ENCODE assay signal across 20 mouse cellular contexts in genomic region chr2:162571037-162571436, GRCm38 (mm10).
"Had no signal": no experiment of that assay in that cellular context is flagged by ENCODE, and none has a peak within 500 bp of the region (broad histone marks: within the 10 kb centered on the region; RNA-seq: fewer than 3 reads in every experiment).

No protein-coding gene starts in this region.

- H3K9me3 ChIP-seq: liver, embryonic 15.5 days; lung, embryonic 15.5 days; midbrain, embryonic 13.5 days; midbrain, embryonic 15.5 days; neural tube, embryonic 13.5 days; neural tube, embryonic 15.5 days had no signal

- H3K4me3 ChIP-seq: liver, embryonic 13.5 days; liver, embryonic 15.5 days; lung, embryonic 15.5 days; midbrain, embryonic 13.5 days; midbrain, embryonic 15.5 days; myocyte; neural tube, embryonic 13.5 days; neural tube, embryonic 15.5 days had no signal

- H3K4me1 ChIP-seq: liver, embryonic 13.5 days; liver, embryonic 15.5 days; lung, embryonic 15.5 days; midbrain, embryonic 13.5 days; midbrain, embryonic 15.5 days; neural tube, embryonic 13.5 days; neural tube, embryonic 15.5 days had no signal

- ATAC-seq: liver, postnatal 0 days; lung, postnatal 0 days; midbrain, embryonic 13.5 days; midbrain, embryonic 15.5 days had no signal

- DNase-seq: liver, embryonic 13.5 days; liver, postnatal 0 days; lung, adult 2 months; lung, postnatal 14 days; lung, postnatal 36 days; retina, postnatal 1 day; right cerebral cortex, postnatal 14 days; right cerebral cortex, postnatal 4 days; spleen, adult 18-20 months; thymus, adult 18-20 months; thymus, postnatal 14 days; thymus, postnatal 36 days had no signal

- H3K27me3 ChIP-seq: liver, embryonic 13.5 days; liver, embryonic 15.5 days; lung, embryonic 15.5 days; midbrain, embryonic 13.5 days; midbrain, embryonic 15.5 days; neural tube, embryonic 13.5 days; neural tube, embryonic 15.5 days had no signal

- H3K36me3 ChIP-seq: liver, embryonic 13.5 days; liver, embryonic 15.5 days; lung, embryonic 15.5 days; midbrain, embryonic 13.5 days; midbrain, embryonic 15.5 days; neural tube, embryonic 13.5 days; neural tube, embryonic 15.5 days had no signal
